Mouse (Mus musculus) megakaryocyte progenitor cell, adult 5-6 weeks (primary cell): ENCODE results near the gene Fbxw4. TPM values are rescaled to one million over a fixed set of nuclear protein-coding genes. Genes with fewer than 3 reads are reported as not detected.
A peak's percentile ranks its signal among the peaks of the same experiment; 100 is the strongest.

Experiments
- ATAC-seq: replicated peaks from 2 replicates; pipeline ENCODE4 v1.8.0; 2016; ENCODE audit warnings: mild to moderate bottlenecking, moderate TSS enrichment, inconsistent platforms; ENCODE audit not compliant: poor library complexity
- total RNA-seq, 2 experiments: library from RNA; stranded (forward) in 1 of 2; stranded (reverse) in 1 of 2; fragments of 157-497, 149-512 nt in 1 of 2; fragments of 200-1000 nt in 1 of 2; gene quantifications; 2 replicates each; pipeline versions ENCODE4 v1.2.3 to v1.2.4; 2015 to 2017

The Fbxw4 gene
- total RNA-seq, 2 experiments from 2014 or later: 27.0 to 31.5 TPM

- peak; percentile 95 for ATAC-seq
These were observed 78.9 kb downstream of the Fbxw4 start for GRCm38 (mm10) chr19:45581257-45581656.

- no peak for ATAC-seq
These were observed 79.9 kb downstream of the Fbxw4 start for GRCm38 (mm10) chr19:45580235-45580634.

- no peak for ATAC-seq
These were observed 80.7 kb downstream of the Fbxw4 start for GRCm38 (mm10) chr19:45579416-45579815.

DNA sequence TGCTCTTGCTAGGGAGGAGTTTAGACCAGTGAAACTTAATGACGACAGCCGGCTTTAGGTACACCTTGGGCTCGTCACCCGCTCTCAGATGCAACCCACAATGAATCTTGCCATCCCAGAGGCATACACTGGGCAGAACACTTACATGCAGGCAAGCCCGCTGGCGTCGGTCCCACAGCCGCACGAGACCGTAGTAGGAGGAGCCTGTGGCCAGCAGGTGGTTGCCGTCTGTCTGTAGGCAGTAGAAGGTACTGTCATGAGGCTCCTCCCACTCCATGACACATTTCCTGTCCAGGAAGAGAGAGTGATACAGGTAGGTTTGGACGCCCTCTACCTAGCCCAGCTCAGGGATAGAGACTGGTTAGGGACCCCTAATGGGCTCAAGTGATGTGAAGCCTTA is 81.1 kb downstream of the Fbxw4 start:
- ATAC-seq: no peak

GRCm38 (mm10) chr19:45577141-45577750 is 82.9 kb downstream of the Fbxw4 start:
- no peak for ATAC-seq

- ATAC-seq: 0 out of 2 replicates have a peak, but pooled peaks have one; percentile 14
These were observed 84.5 kb downstream of the Fbxw4 start for GRCm38 (mm10) chr19:45575632-45576001.

DNA sequence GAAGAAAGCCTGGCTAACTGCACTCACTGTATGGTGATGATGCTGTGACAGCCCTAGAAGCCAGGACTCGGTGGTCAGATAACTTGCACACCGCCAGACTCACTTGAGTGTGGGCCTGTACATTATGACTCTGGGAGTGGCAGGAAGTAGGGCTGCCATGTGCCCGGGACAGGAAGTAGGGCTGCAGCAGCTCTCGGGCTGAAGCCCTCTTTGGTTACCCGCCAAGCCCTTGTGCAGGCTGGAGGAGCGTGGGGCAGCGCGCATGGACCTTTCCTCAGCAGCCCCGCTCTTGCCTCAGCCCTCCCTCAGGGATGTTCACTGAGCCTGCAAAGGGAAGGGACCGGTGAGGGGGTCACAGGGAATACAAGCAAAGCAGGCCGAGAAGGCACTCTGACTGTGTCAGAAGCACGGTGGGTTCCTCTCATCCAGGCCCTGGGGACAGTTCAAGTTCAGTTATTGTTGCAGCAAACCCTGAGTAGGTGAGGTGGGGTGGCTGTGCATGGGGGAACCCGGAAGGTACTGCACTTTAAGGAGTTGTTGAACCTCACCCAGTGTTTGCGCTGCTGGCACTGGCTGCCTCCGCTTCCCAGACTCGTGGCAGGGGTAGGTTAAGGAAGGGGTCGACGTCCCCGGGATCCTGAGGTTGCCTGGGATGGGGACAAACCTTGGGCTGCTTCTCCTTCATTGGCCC is 85.0 kb downstream of the Fbxw4 start:
- ATAC-seq: peak; percentile 16

DNA sequence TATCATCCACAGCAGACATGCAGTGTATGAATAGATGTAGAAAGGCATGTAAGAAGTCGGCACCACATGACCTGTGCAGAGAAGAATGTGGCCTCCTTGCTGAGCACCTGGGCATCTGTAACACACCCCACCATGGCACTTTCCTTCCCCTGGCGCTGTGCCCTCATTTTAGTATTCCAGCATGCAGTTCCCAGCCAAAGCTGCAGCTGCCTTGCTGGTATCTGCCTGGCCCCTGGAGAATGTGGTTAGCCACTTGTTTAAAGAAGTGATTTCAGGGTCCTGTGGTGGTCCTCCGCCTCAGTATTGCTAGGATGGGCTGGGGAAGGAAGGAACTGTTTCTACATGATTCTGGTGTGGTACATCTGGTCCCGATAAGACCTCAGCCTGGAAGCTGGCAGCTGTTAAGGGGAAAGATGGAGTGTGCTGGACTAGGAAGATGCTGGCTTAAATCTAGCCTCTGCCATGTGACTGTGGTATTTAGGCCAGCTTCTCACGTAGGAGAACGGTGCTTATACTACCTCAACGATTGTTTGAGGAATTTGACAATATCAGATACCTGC is 85.7 kb downstream of the Fbxw4 start:
- ATAC-seq: 0 out of 2 replicates have a peak, but pooled peaks have one; percentile 9

DNA sequence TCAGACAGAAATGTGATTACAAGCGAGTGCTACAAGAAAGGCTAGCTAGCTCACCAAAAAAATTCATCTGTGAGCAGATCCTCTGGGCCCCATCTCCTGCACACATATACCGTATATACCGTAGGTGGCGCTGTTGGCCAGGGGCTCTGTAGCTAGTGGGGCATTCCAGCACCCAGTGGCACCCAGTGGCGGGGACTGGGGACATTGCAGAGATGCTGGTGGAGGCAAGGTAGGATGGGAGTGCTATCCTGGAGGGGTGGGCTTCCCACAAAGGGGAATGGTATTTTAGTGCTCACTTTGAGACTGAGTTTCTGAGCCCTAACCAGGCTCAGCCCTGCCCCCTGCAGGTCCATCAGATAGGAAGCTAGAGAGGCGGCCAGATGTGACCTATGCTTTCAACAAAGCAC is 86.2 kb downstream of the Fbxw4 start:
- peak; percentile 79 for ATAC-seq

GRCm38 (mm10) chr19:45573033-45573432 is 87.1 kb downstream of the Fbxw4 start:
- peak; percentile 50 for ATAC-seq

DNA sequence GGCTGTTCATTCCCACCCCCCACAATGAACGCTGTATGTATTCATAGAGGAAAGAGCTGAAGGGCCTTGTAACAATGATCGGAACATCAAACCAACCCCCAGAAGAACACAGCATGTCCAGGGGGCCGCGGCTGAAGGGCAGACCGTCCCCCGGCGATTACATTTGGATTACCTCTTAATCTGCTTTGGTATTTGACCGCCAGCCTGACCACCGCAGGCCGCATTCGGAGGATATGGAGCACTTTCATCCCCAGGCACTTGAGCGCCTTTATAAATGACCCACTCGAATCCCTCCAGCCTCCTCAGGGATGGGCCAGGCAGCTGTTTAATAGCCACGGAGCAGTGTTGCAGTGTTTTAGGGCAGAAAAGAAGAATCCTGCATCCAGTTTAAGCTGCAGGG is 92.7 kb downstream of the Fbxw4 start:
- ATAC-seq: no peak

DNA sequence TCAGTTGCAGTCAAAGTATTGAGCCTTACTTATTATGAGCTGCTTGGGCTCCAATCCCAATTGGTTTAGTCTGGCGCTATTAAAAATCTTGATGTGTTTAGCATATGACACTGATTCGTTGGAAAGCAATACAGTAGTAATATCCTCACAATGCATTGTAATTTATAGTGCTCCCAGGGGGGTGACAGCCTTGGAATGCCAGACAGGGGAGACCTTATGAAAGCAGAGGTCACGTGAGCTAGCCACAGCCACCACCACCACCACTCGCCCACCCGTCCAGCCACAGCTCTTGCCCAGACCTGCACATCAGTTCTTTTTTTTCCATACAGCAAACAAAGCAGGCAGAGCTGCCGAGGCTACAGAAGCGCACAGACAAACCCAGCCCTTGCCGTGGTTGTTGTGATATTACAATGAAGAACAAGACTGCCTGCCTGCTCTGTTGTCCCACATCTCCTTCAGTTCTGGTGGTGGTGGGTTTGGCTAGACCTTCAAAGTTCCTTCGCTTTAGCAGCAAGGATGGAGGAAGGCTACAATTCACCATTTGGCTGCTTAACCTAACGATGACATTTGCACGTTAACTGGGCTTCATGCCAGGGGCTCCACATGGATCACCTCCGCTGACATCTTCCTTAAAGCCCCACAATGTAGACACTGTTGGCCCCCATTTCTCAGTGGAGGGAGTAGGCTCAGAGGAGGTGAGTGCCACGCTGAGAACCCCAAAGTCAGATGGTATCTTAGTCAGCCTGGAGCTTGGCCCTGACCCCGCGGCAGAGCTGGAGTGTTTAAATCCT is 94.0 kb downstream of the Fbxw4 start:
- no peak for ATAC-seq

DNA sequence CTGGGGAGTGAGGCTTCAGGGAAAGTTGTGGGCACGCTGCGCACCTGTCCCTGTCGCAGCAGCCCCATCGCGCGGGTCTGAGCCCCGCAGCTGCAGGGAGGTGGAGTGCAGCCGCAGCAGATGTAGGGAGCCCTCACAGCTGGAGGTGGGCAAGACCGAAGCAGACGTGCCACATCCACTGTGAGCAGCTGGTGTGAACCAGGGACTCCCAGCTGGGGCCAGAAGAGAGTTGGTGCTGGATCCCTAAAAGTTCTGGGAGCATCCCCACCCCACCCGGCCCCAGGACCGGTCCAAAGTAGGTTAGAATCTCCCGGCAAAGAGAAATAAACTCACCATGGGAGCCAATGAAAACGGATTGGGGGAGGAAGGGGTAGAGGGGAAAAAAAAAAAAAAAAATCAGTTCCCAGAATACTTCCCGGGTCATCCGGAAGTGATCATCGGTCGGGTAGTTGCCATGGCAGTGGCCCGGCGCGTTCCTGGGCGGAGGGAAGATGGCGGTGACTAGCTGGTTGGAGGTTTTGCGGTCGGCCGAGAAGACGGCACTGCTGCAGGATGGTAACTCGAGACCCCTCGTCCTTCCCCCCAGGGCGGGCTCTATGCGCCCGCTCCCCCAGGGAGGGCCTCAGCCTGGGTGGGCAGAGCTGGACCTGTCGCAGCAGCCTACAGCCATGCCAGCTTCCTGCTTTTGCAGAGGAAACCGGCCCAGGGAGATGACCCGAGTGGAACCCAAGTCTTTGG is 99.8 kb downstream of the Fbxw4 start, which contains the start of the genes Poll and Gm17018:
Poll (minus strand) TSS at position 379 of the 738 bp plus-strand sequence.
Gm17018 (plus strand) TSS at position 463 of the 738 bp plus-strand sequence.
- peak; percentile 85 for ATAC-seq

- no peak for ATAC-seq
These were observed 106.0 kb downstream of the Fbxw4 start for GRCm38 (mm10) chr19:45554136-45554535.

DNA sequence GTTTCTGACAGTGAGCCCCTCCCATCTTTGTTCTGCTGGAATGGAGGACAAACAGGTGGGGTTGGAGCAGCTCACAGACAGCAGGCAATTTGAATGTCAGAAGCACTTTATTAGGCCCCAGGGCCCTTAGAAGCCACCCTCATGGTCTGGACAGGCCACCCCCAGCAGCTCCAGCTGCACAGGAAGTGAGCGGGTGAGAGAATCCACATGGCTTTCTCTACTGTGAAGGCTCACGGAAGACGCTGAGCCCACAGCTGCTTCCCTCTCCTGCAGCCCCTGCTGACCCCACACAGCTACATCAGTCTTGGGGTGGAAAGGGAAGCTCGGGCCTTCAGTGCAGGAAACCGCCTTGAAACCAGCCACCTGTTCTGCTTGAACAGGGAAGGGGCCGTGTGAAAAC is 107.9 kb downstream of the Fbxw4 start:
- ATAC-seq: peak; percentile 63

DNA sequence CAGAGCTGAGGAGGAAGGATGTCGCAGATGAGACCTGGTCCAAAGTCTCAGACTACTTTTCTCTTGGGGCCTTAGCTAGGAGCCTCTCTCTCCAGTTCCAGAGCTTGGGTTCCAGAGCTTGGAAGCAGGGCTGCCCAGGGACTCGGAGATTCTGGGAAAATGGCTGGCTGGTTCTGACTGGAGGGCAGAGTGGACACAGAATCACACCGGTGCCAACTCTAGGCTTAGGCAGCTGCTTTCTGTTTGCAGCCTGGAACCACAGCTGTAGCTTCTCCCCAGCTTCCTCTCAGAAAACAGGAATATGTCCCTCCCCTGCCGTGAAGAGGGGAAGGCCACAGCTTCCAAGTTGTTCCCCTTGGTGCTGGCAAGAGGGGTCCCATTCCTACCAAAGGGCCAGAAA is 110.2 kb downstream of the Fbxw4 start:
- no peak for ATAC-seq

- ATAC-seq: no peak
These were observed 110.8 kb downstream of the Fbxw4 start for GRCm38 (mm10) chr19:45549128-45549915.

DNA sequence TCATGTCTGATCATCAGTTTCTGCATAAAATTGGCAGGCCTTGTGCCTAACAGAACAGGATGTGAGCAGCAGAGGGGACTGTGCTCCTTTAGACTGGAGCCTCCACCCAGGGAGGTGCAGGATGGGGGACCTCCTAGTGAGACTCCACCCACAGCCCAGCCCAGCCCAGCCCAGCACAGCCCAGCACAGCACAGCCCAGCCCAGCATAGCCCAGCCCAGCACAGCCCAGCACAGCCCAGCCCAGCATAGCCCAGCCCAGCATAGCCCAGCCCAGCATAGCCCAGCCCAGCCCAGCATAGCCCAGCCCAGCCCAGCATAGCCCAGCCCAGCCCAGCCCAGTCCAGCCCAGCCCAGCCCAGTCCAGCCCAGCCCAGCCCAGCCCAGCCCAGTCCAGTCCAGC is 111.9 kb downstream of the Fbxw4 start:
- 0 out of 2 replicates have a peak, but pooled peaks have one; percentile 20 for ATAC-seq

GRCm38 (mm10) chr19:45544925-45545321 is 115.2 kb downstream of the Fbxw4 start:
- peak; percentile 74 for ATAC-seq
